Mouse (Mus musculus) thymus, postnatal 10 days (tissue): ENCODE data around the gene Taar7f.
A peak's percentile ranks its signal among the peaks of the same experiment; 100 is the strongest.
"Not testable (repeated sequence)": the region's sequence is repeated elsewhere in the genome, so short reads cannot be mapped to it uniquely, and the experiment has no call there.

Experiments
- DNase-seq, 2 experiments: peaks; one replicate each; pipeline ENCODE4 v3.0.0; 2021; ENCODE audit warnings: low spot score in 2 of 2

Gene Taar7f

GRCm38 (mm10) chr10:24049210-24049609 is at the start of gene Taar7f:
TSS of gene Taar7f (plus strand) at chr10:24049510.
- DNase-seq, result no peak

GRCm38 (mm10) chr10:23999639-24000038 is 49.7 kb upstream of the Taar7f start, which contains the start of gene Taar7b:
TSS of gene Taar7b (plus strand) at chr10:23999939.
- no peak for DNase-seq

- no peak for DNase-seq
Observed at GRCm38 (mm10) chr10:24006442-24006841, 42.9 kb upstream of the Taar7f start.

- DNase-seq, result no peak
Observed at GRCm38 (mm10) chr10:24007034-24007433, 42.3 kb upstream of the Taar7f start.

- no peak for DNase-seq
Observed at GRCm38 (mm10) chr10:24008143-24008542, 41.2 kb upstream of the Taar7f start.

- no peak for DNase-seq
Observed at GRCm38 (mm10) chr10:24026922-24027321, 22.4 kb upstream of the Taar7f start, which contains the start of gene Taar7d. TSS of gene Taar7d (plus strand) at chr10:24027222.

- no peak for DNase-seq
Observed at GRCm38 (mm10) chr10:24031347-24031746, 18.0 kb upstream of the Taar7f start.

- no peak for DNase-seq
Observed at GRCm38 (mm10) chr10:24037314-24037713, 12.0 kb upstream of the Taar7f start, which contains the start of gene Taar7e. TSS of gene Taar7e (plus strand) at chr10:24037614.

GRCm38 (mm10) chr10:24040120-24040869 is 9.0 kb upstream of the Taar7f start:
- DNase-seq, result no peak

- DNase-seq, result no peak
Observed at GRCm38 (mm10) chr10:24052039-24052438, 2.7 kb downstream of the Taar7f start.

GRCm38 (mm10) chr10:24058986-24059385 is 9.7 kb downstream of the Taar7f start:
- no peak for DNase-seq

- DNase-seq, result not testable (repeated sequence)
Observed at GRCm38 (mm10) chr10:24074751-24075150, 25.4 kb downstream of the Taar7f start.

GRCm38 (mm10) chr10:24076200-24076599 is 26.9 kb downstream of the Taar7f start, which contains the start of gene Taar8a:
TSS of gene Taar8a (plus strand) at chr10:24076500.
- DNase-seq, result not testable (repeated sequence)

- DNase-seq, result peak in 1 of 2 experiments; percentile 15
Observed at GRCm38 (mm10) chr10:24080166-24080565, 30.9 kb downstream of the Taar7f start.

GRCm38 (mm10) chr10:24085936-24086335 is 36.6 kb downstream of the Taar7f start:
- no peak for DNase-seq

GRCm38 (mm10) chr10:24086555-24086954 is 37.2 kb downstream of the Taar7f start:
- no peak for DNase-seq

- DNase-seq, result no peak
Observed at GRCm38 (mm10) chr10:24087168-24087567, 37.9 kb downstream of the Taar7f start.

- DNase-seq, result no peak
Observed at GRCm38 (mm10) chr10:24092194-24092593, 42.9 kb downstream of the Taar7f start, which contains the start of gene Taar8b. TSS of gene Taar8b (minus strand) at chr10:24092294.

- not testable (repeated sequence) for DNase-seq
Observed at GRCm38 (mm10) chr10:24097010-24097409, 47.7 kb downstream of the Taar7f start.
